In the genomic region with DNA sequence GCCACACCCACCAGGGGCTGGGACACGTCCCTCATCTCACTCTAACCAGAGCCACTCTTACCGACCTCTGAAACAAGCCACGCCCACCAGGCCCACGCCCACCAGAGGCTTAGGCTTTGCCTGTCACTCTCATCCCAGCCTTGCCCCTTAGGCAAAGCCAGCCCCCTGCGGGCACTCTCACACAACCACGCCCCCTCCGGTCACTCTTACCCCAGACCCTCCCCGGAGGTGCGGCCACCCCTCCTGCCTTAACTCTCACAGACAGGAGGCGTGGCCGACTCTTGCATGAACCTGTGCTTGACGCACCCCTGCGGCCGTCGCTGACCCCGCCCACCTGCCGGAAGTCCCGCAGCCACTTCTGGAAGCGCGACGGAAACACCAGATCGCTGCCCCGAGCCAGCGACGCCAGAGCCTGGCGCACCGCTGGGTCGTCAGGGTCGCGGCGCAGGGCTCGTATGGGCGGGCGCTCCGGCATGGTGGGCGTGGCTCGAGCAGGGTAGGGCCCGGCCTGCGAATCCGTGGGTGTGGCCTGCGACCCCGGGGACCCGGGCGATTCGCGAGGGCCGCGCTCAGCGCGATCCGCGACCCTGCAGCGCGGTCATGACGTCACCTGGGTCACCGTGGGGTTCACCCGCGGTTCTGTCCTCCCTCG, we compare ENCODE assay signal across 8 mouse cellular contexts. TPM values are rescaled to one million over a fixed set of nuclear protein-coding genes. Genes with fewer than 3 reads are reported as not detected.
DNase-seq lines count a peak whose midpoint lies in the region; ATAC-seq and TF ChIP-seq lines count a peak whose summit lies in the region.

No protein-coding gene starts in this region.

- peak overlapping the region; percentile 64 for H3K9ac ChIP-seq in ES-Bruce4 (ENCODE audit: low read depth, poor library complexity, severe bottlenecking)
- peak overlapping the region; percentile 80 for H3K9ac ChIP-seq in forebrain, embryonic 13.5 days
- peak overlapping the region; percentile 83 for H3K9ac ChIP-seq in neural tube, embryonic 15.5 days (replicated peaks)

- peak; percentile 37 for ATAC-seq in cerebellum, adult (ENCODE audit: insufficient number of reproducible peaks, low FRiP score, low TSS enrichment)
- peak; percentile 64 for ATAC-seq in forebrain, embryonic 13.5 days
- ATAC-seq in neural tube, embryonic 15.5 days (ENCODE audit: low FRiP score): peak; percentile 61

- no peaks in the 10 kb centered on the region for H3K27me3 ChIP-seq in ES-Bruce4 (ENCODE audit: control insufficient read depth, insufficient read depth, low read length, poor library complexity, severe bottlenecking)
- no peaks in the 10 kb centered on the region for H3K27me3 ChIP-seq in forebrain, embryonic 13.5 days
- no peaks in the 10 kb centered on the region for H3K27me3 ChIP-seq in neural tube, embryonic 15.5 days (replicated peaks)

- TF ChIP-seq EP300 in ES-Bruce4 (IDR thresholded peaks at IDR 0.05; ENCODE audit: insufficient read depth, low read depth, low read length): no peak

- H3K4me1 ChIP-seq in ES-Bruce4 (ENCODE audit: control insufficient read depth, insufficient read depth, low read length): no peaks in the 10 kb centered on the region
- no peaks in the 10 kb centered on the region for H3K4me1 ChIP-seq in forebrain, embryonic 13.5 days
- 0 out of 2 replicates have a peak, but pooled peaks cover 3% of the 10 kb centered on the region for H3K4me1 ChIP-seq in neural tube, embryonic 15.5 days

- H3K4me2 ChIP-seq in forebrain, embryonic 13.5 days: peak overlapping the region; percentile 65
- H3K4me2 ChIP-seq in neural tube, embryonic 15.5 days: peak overlapping the region; percentile 80

- no peak for TF ChIP-seq CTCF in ES-Bruce4 (IDR thresholded peaks at IDR 0.05; ENCODE audit: low read depth, low read length)

- DNase-seq in heart, postnatal 10 days: peak; percentile 98
- DNase-seq in layer of hippocampus, adult 11-12 months (ENCODE audit: low spot score): peak; percentile 96
- peak; percentile 93 to 96 for DNase-seq in lung, adult 18-20 months
- peak; percentile 90 to 95 for DNase-seq in thymus, adult 18-20 months

- intact Hi-C loops in heart, postnatal 10 days (cut with DNase I): no loop called here

- no peaks in the 10 kb centered on the region for H3K9me3 ChIP-seq in ES-Bruce4 (replicated peaks; ENCODE audit: control insufficient read depth, insufficient read depth, low read length, poor library complexity, severe bottlenecking)
- no peaks in the 10 kb centered on the region for H3K9me3 ChIP-seq in forebrain, embryonic 13.5 days (replicated peaks)
- no peaks in the 10 kb centered on the region for H3K9me3 ChIP-seq in neural tube, embryonic 15.5 days (replicated peaks)

- H3K27ac ChIP-seq in ES-Bruce4 (ENCODE audit: insufficient read depth, low read length): peak overlapping the region; percentile 71
- peak overlapping the region; percentile 96 for H3K27ac ChIP-seq in forebrain, embryonic 13.5 days
- peak overlapping the region; percentile 99 for H3K27ac ChIP-seq in neural tube, embryonic 15.5 days (replicated peaks)

- WGBS in forebrain, embryonic 13.5 days: under 1% methylated on average over 51 of the region's 59 CpGs
- 0% methylated on average over 59 of the region's 59 CpGs for WGBS in neural tube, embryonic 15.5 days

- no peaks in the 10 kb centered on the region for H3K36me3 ChIP-seq in ES-Bruce4 (ENCODE audit: control insufficient read depth, insufficient read depth, low read length, poor library complexity, severe bottlenecking)
- H3K36me3 ChIP-seq in forebrain, embryonic 13.5 days (ENCODE audit: poor library complexity, severe bottlenecking): no peaks in the 10 kb centered on the region
- H3K36me3 ChIP-seq in neural tube, embryonic 15.5 days: no peaks in the 10 kb centered on the region

- H3K4me3 ChIP-seq in ES-Bruce4 (ENCODE audit: low read depth, low read length): peak overlapping the region; percentile 71
- H3K4me3 ChIP-seq in forebrain, embryonic 13.5 days: peak overlapping the region; percentile 67
- peak overlapping the region; percentile 84 for H3K4me3 ChIP-seq in neural tube, embryonic 15.5 days (replicated peaks)

- TF ChIP-seq POLR2A in ES-Bruce4 (IDR thresholded peaks at IDR 0.05; ENCODE audit: insufficient read depth, low read length): no peak

RNA-seq across cellular contexts. Expression of gene Ppp2r3d, which starts 53.7 kb away (rescaled TPM):
- polyA plus RNA-seq in ES-Bruce4 (2011; ENCODE audit: insufficient read depth, insufficient read length, low read depth, missing spikeins): 41.5 and 43.1 TPM in 2 replicates
- 132 and 136 TPM in 2 replicates for polyA plus RNA-seq in forebrain, embryonic 13.5 days (2015; fragmentation: Nextera tagmentation; extraction: Ambion mirVana)
- total RNA-seq in heart, postnatal 10 days (2021): 100 to 1,000 TPM; 146 to 151 TPM
- 153 and 158 TPM in 2 replicates for polyA plus RNA-seq in neural tube, embryonic 15.5 days (2015; fragmentation: Nextera tagmentation; extraction: Ambion mirVana)

Comparison
In these comparisons a context has a peak if more than half of its experiments do, and no peak if none do; other contexts are left out.
1. Peak in every context shown above with its lines: DNase-seq, ATAC-seq, H3K4me3 ChIP-seq and H3K27ac ChIP-seq.